Mouse (Mus musculus) lung, embryonic 16.5 days (tissue): ENCODE data around the gene Cabp7. TPM values are rescaled to one million over a fixed set of nuclear protein-coding genes. Genes with fewer than 3 reads are reported as not detected.
A peak's percentile ranks its signal among the peaks of the same experiment; 100 is the strongest.

Source experiments
- ATAC-seq: fragments of 200-750 bp; cut with Nextera tagmentation; 2 replicates; pipeline ENCODE4 v1.8.0; 2017; ENCODE audit warnings: low read depth, mild to moderate bottlenecking, moderate library complexity
- H3K27ac ChIP-seq: fragments of 300-500 bp; sonication (generic); 2 replicates; pipeline ENCODE4 v1.5.1; 2014; ENCODE audit warnings: mild to moderate bottlenecking, control low read depth, low read length
- H3K27me3 ChIP-seq: fragments of 300-500 bp; sonication (generic); 2 replicates; pipeline ENCODE4 v1.6.1; 2014; ENCODE audit warnings: low read depth, low read length, mixed read lengths; ENCODE audit not compliant: control insufficient read depth, insufficient read depth
- H3K36me3 ChIP-seq: fragments of 300-500 bp; sonication (generic); 2 replicates; pipeline ENCODE4 v1.6.1; 2014; ENCODE audit warnings: low read length; ENCODE audit not compliant: control insufficient read depth, insufficient read depth
- H3K4me1 ChIP-seq: fragments of 300-500 bp; sonication (generic); replicated peaks from 2 replicates; pipeline ENCODE4 v1.6.1; 2014; ENCODE audit warnings: low read length, mixed read lengths; ENCODE audit not compliant: control insufficient read depth, insufficient read depth
- H3K4me2 ChIP-seq: fragments of 300-500 bp; sonication (generic); 2 replicates; pipeline ENCODE4 v1.6.1; 2014; ENCODE audit warnings: low read depth, low read length, control low read depth
- H3K4me3 ChIP-seq: fragments of 300-500 bp; sonication (generic); 2 replicates; pipeline ENCODE4 v1.5.1; 2014; ENCODE audit warnings: mild to moderate bottlenecking, low read length, control low read depth
- H3K9ac ChIP-seq: fragments of 300-500 bp; sonication (generic); 2 replicates; pipeline ENCODE4 v1.6.1; 2014; ENCODE audit warnings: low read length, control low read depth
- H3K9me3 ChIP-seq: fragments of 300-500 bp; sonication (generic); 2 replicates; pipeline ENCODE4 v1.6.1; 2016; ENCODE audit warnings: low read length; ENCODE audit not compliant: control insufficient read depth
- WGBS: fragments of 180-500 bp; shearing (Covaris S2); extraction: QIAGEN DNeasy Blood & Tissue Kit; methylation state at CpG from one replicate; pipeline ENCODE4 v1.1.7; 2014; 5-methylcytosine and 5-hydroxymethylcytosine counted together
- polyA plus RNA-seq: library from polyadenylated mRNA; unstranded; fragments of >200 nt; fragmentation: Nextera tagmentation; extraction: Ambion mirVana; gene quantifications from 2 replicates; pipeline ENCODE4 v1.2.1, GENCODE M21; 2015

Gene Cabp7
- polyA plus RNA-seq, 1 experiment from 2014 or later: 0.14 TPM

DNA sequence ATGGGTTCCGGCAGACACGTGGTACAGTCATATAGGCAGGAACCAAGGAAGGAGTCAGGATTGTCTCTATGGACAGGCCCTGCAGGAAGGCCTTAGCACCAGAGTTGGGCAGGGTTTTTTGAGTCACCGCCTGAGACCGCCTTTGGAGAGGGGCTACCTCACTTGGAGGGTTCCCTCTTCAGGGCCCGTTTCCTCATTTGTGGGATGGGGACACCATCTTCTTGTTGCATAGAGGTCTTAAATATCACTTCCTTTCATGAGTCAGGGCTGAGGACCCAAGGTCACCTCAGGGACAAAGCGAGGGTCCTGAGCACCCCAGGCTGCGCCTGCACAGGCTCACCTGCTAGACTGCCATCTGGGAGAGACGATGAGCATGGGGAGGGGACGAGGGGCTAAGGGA, 9.9 kb upstream of the Cabp7 start:
- H3K9me3 ChIP-seq: no peaks in the 10 kb centered on the region; the same call in 1 of the 2 replicates
- ATAC-seq: no peak
- H3K4me1 ChIP-seq: peaks cover 10% of the 10 kb centered on the region
- H3K36me3 ChIP-seq: no peaks in the 10 kb centered on the region
- 74% methylated on average over 9 of the region's 9 CpGs for WGBS
- no peak overlapping the region for H3K27ac ChIP-seq
- H3K9ac ChIP-seq: no peak overlapping the region
- no peak overlapping the region for H3K4me2 ChIP-seq
- no peak overlapping the region for H3K4me3 ChIP-seq
- no peaks in the 10 kb centered on the region; the same call in 1 of the 2 replicates for H3K27me3 ChIP-seq

DNA sequence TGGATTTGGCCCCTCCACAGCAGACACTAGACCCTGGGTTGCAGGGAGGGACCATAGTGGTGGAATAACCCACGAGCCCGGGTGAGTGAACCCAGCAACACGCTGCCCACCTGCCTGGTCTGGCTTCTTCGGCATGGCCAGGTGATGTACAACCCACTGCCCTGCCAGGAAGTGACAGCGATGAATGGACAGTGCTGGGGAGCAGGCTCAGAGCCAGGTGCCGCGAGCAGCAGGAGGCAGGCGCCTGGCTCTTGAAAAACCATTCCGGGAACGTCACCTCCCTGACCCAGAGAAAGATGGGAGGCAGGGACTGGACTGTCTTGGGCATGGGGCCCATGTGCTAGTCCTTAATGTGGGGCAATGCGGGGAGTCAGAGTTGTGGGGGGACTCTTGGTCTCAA, 8.3 kb upstream of the Cabp7 start:
- Histone ChIP-seq H3K4me3 (no peak overlapping the region), H3K4me2 (no peak overlapping the region), H3K27ac (no peak overlapping the region), H3K4me1 (no peaks in the 10 kb centered on the region), H3K9me3 (no peaks in the 10 kb centered on the region; the same call in 1 of the 2 replicates), H3K36me3 (no peaks in the 10 kb centered on the region), H3K27me3 (peaks cover 3% of the 10 kb centered on the region), H3K9ac (no peak overlapping the region)
- WGBS: 67% methylated on average over 11 of the region's 11 CpGs
- no peak for ATAC-seq

DNA sequence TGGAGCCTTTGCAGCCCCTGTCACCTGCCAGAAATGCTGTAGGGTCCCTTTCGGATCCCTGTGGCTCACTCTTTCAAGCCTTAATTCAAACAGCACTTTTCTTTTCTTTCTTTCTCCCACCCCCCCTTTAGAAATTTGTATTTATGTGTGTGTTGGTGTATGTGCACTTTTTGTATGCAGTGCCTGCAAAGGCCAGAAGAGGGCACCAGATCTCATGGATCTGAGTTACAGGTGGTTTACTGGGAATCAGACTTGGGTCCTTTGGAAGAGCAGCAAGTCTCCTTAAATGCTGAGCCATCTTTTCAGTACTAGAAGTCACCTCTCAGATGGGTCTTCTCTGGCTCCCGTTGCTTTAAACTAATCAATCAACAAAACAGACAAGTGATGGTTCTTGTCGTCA, 7.5 kb upstream of the Cabp7 start:
- H3K27me3 ChIP-seq: peaks cover 11% of the 10 kb centered on the region
- no peak overlapping the region for H3K4me2 ChIP-seq
- H3K9ac ChIP-seq: no peak overlapping the region
- no peaks in the 10 kb centered on the region; the same call in 1 of the 2 replicates for H3K9me3 ChIP-seq
- H3K27ac ChIP-seq: no peak overlapping the region
- no peak overlapping the region for H3K4me3 ChIP-seq
- 78% methylated on average over 3 of the region's 3 CpGs for WGBS
- no peaks in the 10 kb centered on the region for H3K4me1 ChIP-seq
- no peak for ATAC-seq
- no peaks in the 10 kb centered on the region for H3K36me3 ChIP-seq

DNA sequence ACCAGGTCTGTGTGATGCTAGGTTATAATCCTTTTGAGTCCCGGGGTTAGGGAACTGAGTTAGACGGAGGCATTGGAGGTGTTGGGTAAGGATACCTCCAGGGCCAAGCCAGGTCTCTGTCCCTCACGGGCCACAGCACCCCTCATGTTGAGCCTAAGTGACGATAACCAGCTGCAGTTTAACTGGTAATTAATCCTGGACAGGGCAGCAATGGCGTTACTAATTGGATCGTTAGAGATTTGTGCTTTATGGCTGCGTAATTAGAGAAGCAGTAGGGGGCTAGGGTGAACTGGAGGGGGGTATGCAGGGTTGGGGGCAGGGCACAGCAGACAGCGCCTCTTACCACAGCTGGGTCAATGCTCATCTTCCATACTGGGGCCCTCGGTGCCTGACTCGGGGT, 6.3 kb upstream of the Cabp7 start:
- no peak overlapping the region for H3K4me2 ChIP-seq
- H3K27ac ChIP-seq: no peak overlapping the region
- no peaks in the 10 kb centered on the region for H3K36me3 ChIP-seq
- 47% methylated on average over 10 of the region's 10 CpGs for WGBS
- H3K4me1 ChIP-seq: no peaks in the 10 kb centered on the region
- H3K9me3 ChIP-seq: no peaks in the 10 kb centered on the region; the same call in 1 of the 2 replicates
- H3K27me3 ChIP-seq: peaks cover 23% of the 10 kb centered on the region
- no peak for ATAC-seq
- no peak overlapping the region for H3K9ac ChIP-seq
- H3K4me3 ChIP-seq: no peak overlapping the region

DNA sequence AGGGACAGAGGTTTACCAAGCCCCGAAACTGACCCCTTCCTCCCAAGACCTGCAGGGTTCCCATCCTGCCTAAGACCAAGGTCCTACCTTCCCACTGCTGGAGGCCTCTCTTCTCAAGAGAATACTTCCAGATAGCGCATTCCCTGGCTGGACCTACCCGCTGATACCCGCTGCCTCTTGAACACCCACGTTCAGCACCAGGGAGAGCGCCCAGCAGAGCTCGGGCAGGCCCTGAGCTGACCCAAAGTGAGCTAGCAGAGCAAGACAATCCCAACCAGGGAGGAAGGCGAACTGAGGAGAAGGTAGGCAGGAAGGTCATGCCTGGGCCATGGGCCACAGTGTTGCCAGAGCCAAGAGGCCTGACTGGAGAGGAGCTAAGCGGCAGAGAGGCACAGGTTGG, 3.7 kb upstream of the Cabp7 start:
- H3K4me2 ChIP-seq: no peak overlapping the region
- peaks cover 11% of the 10 kb centered on the region for H3K4me1 ChIP-seq
- no peak overlapping the region for H3K9ac ChIP-seq
- no peaks in the 10 kb centered on the region for H3K36me3 ChIP-seq
- peaks cover 48% of the 10 kb centered on the region for H3K27me3 ChIP-seq
- H3K27ac ChIP-seq: no peak overlapping the region
- WGBS: 2% methylated on average over 9 of the region's 9 CpGs
- peak; percentile 64 for ATAC-seq
- H3K4me3 ChIP-seq: no peak overlapping the region
- no peaks in the 10 kb centered on the region; the same call in 1 of the 2 replicates for H3K9me3 ChIP-seq

DNA sequence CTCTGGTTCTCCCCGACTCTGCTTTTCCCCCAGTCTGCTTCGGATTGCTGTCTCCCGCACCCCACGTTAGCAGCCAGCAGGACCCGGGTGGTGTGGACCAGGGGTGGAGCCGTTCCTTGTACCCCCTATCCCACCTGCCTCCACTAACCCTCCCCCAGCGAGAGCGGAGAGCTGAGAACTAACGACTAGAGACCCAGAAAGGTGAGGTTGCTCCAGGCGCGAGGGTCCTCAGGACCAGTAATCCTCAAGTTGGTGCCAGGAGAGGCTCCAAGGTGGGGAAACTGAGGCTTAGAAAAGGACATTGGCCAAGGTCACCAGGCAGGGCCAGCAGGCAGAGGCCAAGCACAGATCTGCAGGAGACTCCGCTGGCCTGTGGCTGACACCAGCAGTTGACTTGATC, 707 bp upstream of the Cabp7 start:
- H3K36me3 ChIP-seq: no peaks in the 10 kb centered on the region
- whole genome bisulfite sequencing: 2% methylated on average over 11 of the region's 12 CpGs
- no peaks in the 10 kb centered on the region for H3K9me3 ChIP-seq
- peak overlapping the region; percentile 51 for H3K4me3 ChIP-seq
- H3K4me1 ChIP-seq: peaks cover 11% of the 10 kb centered on the region
- ATAC-seq: no peak
- H3K4me2 ChIP-seq: peak overlapping the region; percentile 81
- no peak overlapping the region for H3K9ac ChIP-seq
- H3K27me3 ChIP-seq: peaks cover 70% of the 10 kb centered on the region
- H3K27ac ChIP-seq: no peak overlapping the region

DNA sequence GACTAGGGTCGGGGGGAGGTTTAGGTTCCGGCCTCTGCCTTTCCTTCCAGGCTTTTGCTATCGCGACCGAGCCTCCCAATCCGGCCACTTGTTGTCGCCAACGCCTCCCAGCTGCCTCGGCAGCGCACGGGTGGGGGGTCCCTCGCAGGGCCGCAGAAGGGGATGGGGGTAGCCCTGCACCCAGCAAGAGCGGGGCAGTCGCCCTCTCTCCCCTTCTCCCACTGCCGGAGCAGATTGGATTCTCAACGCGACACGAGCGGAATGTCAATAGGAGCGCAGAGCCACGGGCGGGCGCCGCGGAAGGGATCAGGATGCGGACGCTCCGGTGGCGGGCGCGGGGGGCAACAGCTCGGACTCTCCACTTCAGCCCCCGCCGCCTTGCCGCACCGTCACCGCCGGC, 609 bp downstream of the Cabp7 start:
- peak overlapping the region; percentile 51 for H3K4me3 ChIP-seq
- peak overlapping the region; percentile 81 for H3K4me2 ChIP-seq
- no peak overlapping the region for H3K27ac ChIP-seq
- no peak for ATAC-seq
- no peaks in the 10 kb centered on the region for H3K9me3 ChIP-seq
- under 1% methylated on average over 33 of the region's 39 CpGs for WGBS
- H3K9ac ChIP-seq: no peak overlapping the region
- H3K27me3 ChIP-seq: peaks cover 70% of the 10 kb centered on the region
- H3K4me1 ChIP-seq: peaks cover 11% of the 10 kb centered on the region
- no peaks in the 10 kb centered on the region for H3K36me3 ChIP-seq

DNA sequence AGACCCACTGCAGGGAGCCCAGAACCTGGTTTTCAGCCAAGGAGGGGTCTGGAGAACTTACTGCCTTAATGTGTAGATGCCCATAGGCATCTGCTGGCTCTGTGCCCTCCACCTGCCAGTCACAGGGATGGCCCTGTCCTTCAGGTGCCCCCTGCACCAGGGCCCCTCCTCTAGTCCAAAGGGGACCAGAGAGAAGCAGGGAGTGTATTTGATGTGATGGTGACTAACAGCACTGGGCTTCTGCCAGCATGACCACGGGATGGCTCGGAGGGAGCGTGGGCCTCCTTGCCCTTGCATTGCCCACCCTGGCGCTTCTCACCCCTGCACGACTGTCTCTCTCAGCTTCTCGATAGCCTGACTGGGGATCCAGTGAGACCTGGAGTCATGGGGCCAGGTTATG, 1.9 kb downstream of the Cabp7 start:
- Histone ChIP-seq H3K9ac (no peak overlapping the region), H3K36me3 (no peaks in the 10 kb centered on the region), H3K4me1 (peaks cover 11% of the 10 kb centered on the region), H3K9me3 (no peaks in the 10 kb centered on the region), H3K27ac (no peak overlapping the region), H3K4me2 (no peak overlapping the region), H3K4me3 (no peak overlapping the region), H3K27me3 (peaks cover 65% of the 10 kb centered on the region)
- no peak for ATAC-seq
- 66% methylated on average over 6 of the region's 6 CpGs for WGBS

DNA sequence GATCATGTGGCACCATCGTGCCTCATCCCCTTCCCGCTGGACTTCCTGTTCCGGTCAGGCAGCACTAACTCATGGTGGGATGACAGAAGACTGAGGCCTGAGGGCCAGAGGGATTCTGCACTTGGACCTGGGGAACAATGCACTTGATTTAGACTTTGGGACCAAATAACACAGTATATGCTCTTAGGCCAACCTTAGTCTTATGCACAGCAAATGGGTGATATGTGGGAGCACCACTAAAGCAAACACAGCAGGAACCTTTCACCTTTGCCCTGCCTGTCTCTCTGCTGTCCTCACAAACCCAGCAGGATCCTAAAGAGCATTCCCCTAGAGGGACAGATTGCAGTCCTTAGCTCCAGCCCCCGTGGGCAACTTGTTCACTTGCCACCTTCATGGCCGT, 5.8 kb downstream of the Cabp7 start:
- H3K4me3 ChIP-seq: no peak overlapping the region
- no peak overlapping the region for H3K27ac ChIP-seq
- H3K9me3 ChIP-seq: no peaks in the 10 kb centered on the region
- H3K4me2 ChIP-seq: no peak overlapping the region
- H3K9ac ChIP-seq: no peak overlapping the region
- WGBS: 54% methylated on average over 5 of the region's 5 CpGs
- ATAC-seq: no peak
- H3K4me1 ChIP-seq: peaks cover 2% of the 10 kb centered on the region
- H3K27me3 ChIP-seq: peaks cover 26% of the 10 kb centered on the region
- no peaks in the 10 kb centered on the region for H3K36me3 ChIP-seq

DNA sequence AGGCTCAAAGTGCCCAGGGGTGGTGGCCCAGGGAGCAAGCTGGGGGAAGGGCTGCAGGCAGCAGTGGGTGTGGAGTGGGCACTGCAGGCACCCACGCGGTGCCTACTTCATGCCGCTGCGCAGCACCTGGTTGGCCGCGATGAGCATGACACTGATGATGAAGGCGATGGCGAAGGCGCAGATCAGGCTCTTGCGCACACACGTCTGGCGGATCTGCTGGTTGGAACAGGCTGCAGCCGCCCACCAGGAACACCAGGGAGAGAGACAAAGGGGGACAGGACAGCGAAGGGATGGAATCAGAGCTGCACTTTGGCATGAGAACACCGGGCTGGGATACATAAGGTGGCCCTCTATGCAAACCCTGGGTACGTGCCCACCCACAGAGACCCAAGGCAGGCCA, 7.9 kb downstream of the Cabp7 start:
- no peak overlapping the region for H3K9ac ChIP-seq
- H3K9me3 ChIP-seq: no peaks in the 10 kb centered on the region
- H3K27ac ChIP-seq: no peak overlapping the region
- no peak overlapping the region for H3K4me2 ChIP-seq
- no peaks in the 10 kb centered on the region for H3K4me1 ChIP-seq
- ATAC-seq: no peak
- no peak overlapping the region for H3K4me3 ChIP-seq
- H3K27me3 ChIP-seq: peaks cover 6% of the 10 kb centered on the region
- H3K36me3 ChIP-seq: no peaks in the 10 kb centered on the region
- 92% methylated on average over 16 of the region's 16 CpGs for WGBS
